Mouse (Mus musculus): ENCODE data around the gene Apoc4. TPM values are rescaled to one million over a fixed set of nuclear protein-coding genes. Genes with fewer than 3 reads are reported as not detected.

The Apoc4 gene
- polyA plus RNA-seq, 1 experiment from 2014 or later: not detected

GRCm38 (mm10) chr7:19697949-19698906 lies 16.9 kb upstream of the Apoc4 start:
- no peak for ATAC-seq (ENCODE audit: insufficient number of reproducible peaks, insufficient read depth, low FRiP score, low TSS enrichment, low read depth)
- Histone ChIP-seq H3K27me3 (no peaks in the 10 kb centered on the region), H3K4me1 (peaks cover 28% of the 10 kb centered on the region), H3K36me3 (peaks cover 37% of the 10 kb centered on the region), H3K9ac (peak overlapping the region; percentile 72), H3K9me3 (peaks cover 7% of the 10 kb centered on the region; the same call in 1 of the 2 replicates), H3K4me2 (peak overlapping the region; percentile 83), H3K27ac (peak overlapping the region; percentile 62), H3K4me3 (peak overlapping the region; percentile 45)
- WGBS: 2% methylated on average over 28 of the region's 28 CpGs

- Histone ChIP-seq H3K4me3 (no peak overlapping the region), H3K27me3 (no peaks in the 10 kb centered on the region), H3K9me3 (peaks cover 7% of the 10 kb centered on the region; the same call in 1 of the 2 replicates), H3K9ac (no peak overlapping the region), H3K27ac (no peak overlapping the region), H3K4me1 (peaks cover 32% of the 10 kb centered on the region), H3K4me2 (no peak overlapping the region), H3K36me3 (peaks cover 20% of the 10 kb centered on the region)
- no peak for ATAC-seq (ENCODE audit: insufficient number of reproducible peaks, insufficient read depth, low FRiP score, low TSS enrichment, low read depth)
- WGBS: 94% methylated on average over 34 of the region's 34 CpGs
Observed at GRCm38 (mm10) chr7:19696336-19696873, 15.1 kb upstream of the Apoc4 start.

- Histone ChIP-seq H3K9ac (no peak overlapping the region), H3K9me3 (peaks cover 7% of the 10 kb centered on the region; the same call in 1 of the 2 replicates), H3K36me3 (peaks cover 19% of the 10 kb centered on the region), H3K27me3 (no peaks in the 10 kb centered on the region), H3K4me2 (no peak overlapping the region), H3K27ac (no peak overlapping the region), H3K4me1 (peaks cover 30% of the 10 kb centered on the region), H3K4me3 (no peak overlapping the region)
- no peak for ATAC-seq (ENCODE audit: insufficient number of reproducible peaks, insufficient read depth, low FRiP score, low TSS enrichment, low read depth)
- 87% methylated on average over 6 of the region's 6 CpGs for WGBS
Observed at GRCm38 (mm10) chr7:19695881-19696280, 14.6 kb upstream of the Apoc4 start.

GRCm38 (mm10) chr7:19695213-19695594 lies 13.9 kb upstream of the Apoc4 start:
- Histone ChIP-seq H3K9ac (no peak overlapping the region), H3K27me3 (no peaks in the 10 kb centered on the region), H3K4me3 (no peak overlapping the region), H3K4me1 (peaks cover 26% of the 10 kb centered on the region), H3K9me3 (peaks cover 7% of the 10 kb centered on the region; the same call in 1 of the 2 replicates), H3K4me2 (no peak overlapping the region), H3K36me3 (peaks cover 16% of the 10 kb centered on the region), H3K27ac (no peak overlapping the region)
- 55% methylated on average over 8 of the region's 8 CpGs for WGBS
- no peak for ATAC-seq (ENCODE audit: insufficient number of reproducible peaks, insufficient read depth, low FRiP score, low TSS enrichment, low read depth)

GRCm38 (mm10) chr7:19694336-19695212 lies 13.3 kb upstream of the Apoc4 start:
- H3K9me3 ChIP-seq: peaks cover 7% of the 10 kb centered on the region; the same call in 1 of the 2 replicates
- ATAC-seq (ENCODE audit: insufficient number of reproducible peaks, insufficient read depth, low FRiP score, low TSS enrichment, low read depth): no peak
- H3K4me3 ChIP-seq: no peak overlapping the region
- WGBS: 85% methylated on average over 10 of the region's 10 CpGs
- no peak overlapping the region for H3K27ac ChIP-seq
- H3K4me2 ChIP-seq: no peak overlapping the region
- H3K9ac ChIP-seq: no peak overlapping the region
- no peaks in the 10 kb centered on the region for H3K27me3 ChIP-seq
- peaks cover 15% of the 10 kb centered on the region for H3K36me3 ChIP-seq
- H3K4me1 ChIP-seq: peaks cover 24% of the 10 kb centered on the region

GRCm38 (mm10) chr7:19693421-19693820 lies 12.1 kb upstream of the Apoc4 start:
- H3K27ac ChIP-seq: no peak overlapping the region
- ATAC-seq (ENCODE audit: insufficient number of reproducible peaks, insufficient read depth, low FRiP score, low TSS enrichment, low read depth): no peak
- no peak overlapping the region for H3K4me2 ChIP-seq
- no peak overlapping the region for H3K4me3 ChIP-seq
- WGBS: 34% methylated on average over 10 of the region's 10 CpGs
- H3K36me3 ChIP-seq: peaks cover 15% of the 10 kb centered on the region
- H3K9me3 ChIP-seq: peaks cover 7% of the 10 kb centered on the region; the same call in 1 of the 2 replicates
- H3K9ac ChIP-seq: peak overlapping the region; percentile 12; the same call in 1 of the 2 replicates
- H3K4me1 ChIP-seq: peaks cover 12% of the 10 kb centered on the region
- no peaks in the 10 kb centered on the region for H3K27me3 ChIP-seq

- peaks cover 6% of the 10 kb centered on the region for H3K4me1 ChIP-seq
- H3K4me2 ChIP-seq: no peak within 1 kb of the TSS
- WGBS: 47% methylated on average over 28 of the region's 28 CpGs
- H3K4me3 ChIP-seq: no peak within 1 kb of the TSS
- no peaks in the 10 kb centered on the region for H3K27me3 ChIP-seq
- ATAC-seq (ENCODE audit: insufficient number of reproducible peaks, insufficient read depth, low FRiP score, low TSS enrichment, low read depth): no peak
- peaks cover 7% of the 10 kb centered on the region; the same call in 1 of the 2 replicates for H3K9me3 ChIP-seq
- peaks cover 13% of the 10 kb centered on the region for H3K36me3 ChIP-seq
- no peak within 1 kb of the TSS for H3K27ac ChIP-seq
- peak within 1 kb of the TSS; percentile 12; the same call in 1 of the 2 replicates for H3K9ac ChIP-seq
Observed at GRCm38 (mm10) chr7:19691873-19692865, 10.9 kb upstream of the Apoc4 start, which contains the start of gene Apoc1. Gene Apoc1, minus strand, starts transcription at chr7:19692660.

GRCm38 (mm10) chr7:19691434-19691833 lies 10.2 kb upstream of the Apoc4 start:
- H3K4me3 ChIP-seq: no peak overlapping the region
- peaks cover 6% of the 10 kb centered on the region for H3K36me3 ChIP-seq
- 0 out of 2 replicates have a peak, but pooled peaks cover 2% of the 10 kb centered on the region for H3K9me3 ChIP-seq
- H3K4me2 ChIP-seq: no peak overlapping the region
- peaks cover 6% of the 10 kb centered on the region for H3K4me1 ChIP-seq
- no peak overlapping the region for H3K27ac ChIP-seq
- no peaks in the 10 kb centered on the region for H3K27me3 ChIP-seq
- H3K9ac ChIP-seq: no peak overlapping the region
- ATAC-seq (ENCODE audit: insufficient number of reproducible peaks, insufficient read depth, low FRiP score, low TSS enrichment, low read depth): no peak
- 78% methylated on average over 6 of the region's 6 CpGs for WGBS

- no peaks in the 10 kb centered on the region for H3K36me3 ChIP-seq
- no peak overlapping the region for H3K9ac ChIP-seq
- no peak overlapping the region for H3K27ac ChIP-seq
- no peaks in the 10 kb centered on the region for H3K27me3 ChIP-seq
- peaks cover 6% of the 10 kb centered on the region for H3K4me1 ChIP-seq
- no peak overlapping the region for H3K4me2 ChIP-seq
- WGBS: 79% methylated on average over 4 of the region's 4 CpGs
- H3K4me3 ChIP-seq: no peak overlapping the region
- H3K9me3 ChIP-seq: no peaks in the 10 kb centered on the region
- no peak for ATAC-seq (ENCODE audit: insufficient number of reproducible peaks, insufficient read depth, low FRiP score, low TSS enrichment, low read depth)
Observed at GRCm38 (mm10) chr7:19690845-19691244, 9.6 kb upstream of the Apoc4 start.

GRCm38 (mm10) chr7:19688611-19689010 lies 7.3 kb upstream of the Apoc4 start:
- Histone ChIP-seq H3K4me3 (no peak overlapping the region), H3K9ac (no peak overlapping the region), H3K36me3 (no peaks in the 10 kb centered on the region), H3K27ac (no peak overlapping the region), H3K9me3 (no peaks in the 10 kb centered on the region), H3K27me3 (no peaks in the 10 kb centered on the region), H3K4me1 (peaks cover 6% of the 10 kb centered on the region), H3K4me2 (no peak overlapping the region)
- WGBS: 92% methylated on average over 2 of the region's 2 CpGs
- no peak for ATAC-seq (ENCODE audit: insufficient number of reproducible peaks, insufficient read depth, low FRiP score, low TSS enrichment, low read depth)
